Comparison of ENCODE assay signal across 20 mouse cellular contexts in the genomic region with DNA sequence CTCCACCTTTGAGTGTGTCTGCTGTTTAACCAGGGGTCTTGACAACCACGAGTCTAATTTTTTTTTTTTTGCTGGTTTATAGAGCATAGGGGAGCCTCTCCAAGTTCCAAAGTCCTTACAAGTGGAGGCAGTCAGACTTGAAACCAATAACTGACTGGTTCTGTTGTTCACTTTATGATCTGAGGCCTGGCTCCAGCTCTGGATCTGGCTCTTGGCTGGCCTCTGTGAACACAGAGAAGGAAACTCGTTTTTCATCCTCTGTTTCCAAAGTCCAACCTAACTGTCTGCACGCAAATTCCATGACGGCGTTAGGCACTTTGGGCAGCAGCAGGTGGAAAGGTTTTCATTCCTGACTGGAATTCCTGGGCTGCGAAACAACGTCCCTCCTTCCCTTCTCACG.
DNase-seq lines count a peak whose midpoint lies in the region; ATAC-seq and TF ChIP-seq lines count a peak whose summit lies in the region.
"Had no signal": no experiment of that assay in that cellular context is flagged by ENCODE, and none has a peak within 500 bp of the region (broad histone marks: within the 10 kb centered on the region; RNA-seq: fewer than 3 reads in every experiment).

No protein-coding gene starts in this region.

- H3K9ac ChIP-seq in intestine, embryonic 16.5 days (ENCODE audit: low read depth, low read length), result no peak overlapping the region
- H3K9ac ChIP-seq in forebrain, embryonic 12.5 days, result no peak overlapping the region
- H3K9ac ChIP-seq: embryonic facial prominence, embryonic 12.5 days; forebrain, embryonic 15.5 days; midbrain, embryonic 15.5 days had no signal

- no peak overlapping the region for H3K4me3 ChIP-seq in lung, adult 2 months (replicated peaks; ENCODE audit: extremely low read depth, low read depth, low read length)
- H3K4me3 ChIP-seq in intestine, embryonic 16.5 days (ENCODE audit: low read length), result no peak overlapping the region
- no peak overlapping the region for H3K4me3 ChIP-seq in forebrain, embryonic 12.5 days (replicated peaks)
- H3K4me3 ChIP-seq: embryonic facial prominence, embryonic 12.5 days; erythroblast, embryonic 14.5 days; forebrain, embryonic 15.5 days; layer of hippocampus, adult 2 months; midbrain, embryonic 15.5 days; myocyte had no signal

- peak; percentile 3 for DNase-seq in kidney, adult 18-20 months
- no peak for DNase-seq in kidney, postnatal 14 days
- peak; percentile 4 to 7 for DNase-seq in lung, adult 18-20 months
- no peak for DNase-seq in lung, adult 2 months
- DNase-seq in skeletal muscle tissue, adult 2 months (ENCODE audit: low read depth, low spot score), result peak; percentile 0
- DNase-seq: adrenal gland, adult 8-10 months; cerebellum, adult 9-11 months; gastrocnemius, postnatal 36 days; layer of hippocampus, postnatal 36 days; thymus, postnatal 36 days had no signal

- no peak for TF ChIP-seq POLR2A in lung, adult 2 months (IDR thresholded peaks at IDR 0.05; ENCODE audit: borderline replicate concordance, extremely low read depth, low read depth, low read length)

- 70% methylated on average over 8 of the region's 8 CpGs for WGBS in lung, adult 2 months
- 49% methylated on average over 8 of the region's 8 CpGs for WGBS in intestine, embryonic 16.5 days
- 83% methylated on average over 8 of the region's 8 CpGs for WGBS in forebrain, embryonic 12.5 days

- H3K4me2 ChIP-seq in intestine, embryonic 16.5 days (ENCODE audit: low read depth, low read length), result no peak overlapping the region
- no peak overlapping the region for H3K4me2 ChIP-seq in forebrain, embryonic 12.5 days
- H3K4me2 ChIP-seq: embryonic facial prominence, embryonic 12.5 days; forebrain, embryonic 15.5 days; heart, embryonic 11.5 days; liver, embryonic 11.5 days; midbrain, embryonic 15.5 days had no signal

- H3K9me3 ChIP-seq in intestine, embryonic 16.5 days (ENCODE audit: control insufficient read depth, low read length), result no peaks in the 10 kb centered on the region
- no peaks in the 10 kb centered on the region for H3K9me3 ChIP-seq in forebrain, embryonic 12.5 days
- H3K9me3 ChIP-seq: embryonic facial prominence, embryonic 12.5 days; forebrain, embryonic 15.5 days; midbrain, embryonic 15.5 days had no signal

- no peaks in the 10 kb centered on the region for H3K27me3 ChIP-seq in intestine, embryonic 16.5 days (replicated peaks; ENCODE audit: control insufficient read depth, insufficient read depth, low read length)
- peaks cover 2% of the 10 kb centered on the region; the same call in 1 of the 2 replicates for H3K27me3 ChIP-seq in forebrain, embryonic 12.5 days
- H3K27me3 ChIP-seq: embryonic facial prominence, embryonic 12.5 days; forebrain, embryonic 15.5 days; midbrain, embryonic 15.5 days had no signal

- ATAC-seq in intestine, embryonic 16.5 days, result peak; percentile 82
- no peak for ATAC-seq in forebrain, embryonic 12.5 days (ENCODE audit: low FRiP score)
- ATAC-seq: forebrain, embryonic 15.5 days; midbrain, embryonic 15.5 days had no signal

- no peak overlapping the region for H3K27ac ChIP-seq in intestine, embryonic 16.5 days (ENCODE audit: low read length)
- H3K27ac ChIP-seq in forebrain, embryonic 12.5 days, result no peak overlapping the region
- H3K27ac ChIP-seq: embryonic facial prominence, embryonic 12.5 days; forebrain, embryonic 15.5 days; layer of hippocampus, adult 2 months; midbrain, embryonic 15.5 days had no signal

- no peaks in the 10 kb centered on the region for H3K36me3 ChIP-seq in intestine, embryonic 16.5 days (ENCODE audit: control insufficient read depth, insufficient read depth, low read length)
- no peaks in the 10 kb centered on the region for H3K36me3 ChIP-seq in forebrain, embryonic 12.5 days (replicated peaks)
- H3K36me3 ChIP-seq: embryonic facial prominence, embryonic 12.5 days; forebrain, embryonic 15.5 days; midbrain, embryonic 15.5 days had no signal

- TF ChIP-seq CTCF in lung, adult 2 months (IDR thresholded peaks at IDR 0.05; ENCODE audit: insufficient read depth, low read length), result no peak

- no peaks in the 10 kb centered on the region for H3K4me1 ChIP-seq in lung, adult 2 months (ENCODE audit: control insufficient read depth, insufficient read depth, low read length)
- H3K4me1 ChIP-seq in intestine, embryonic 16.5 days (ENCODE audit: control insufficient read depth, insufficient read depth, low read length), result no peaks in the 10 kb centered on the region
- H3K4me1 ChIP-seq in forebrain, embryonic 12.5 days, result no peaks in the 10 kb centered on the region
- H3K4me1 ChIP-seq: embryonic facial prominence, embryonic 12.5 days; forebrain, embryonic 15.5 days; midbrain, embryonic 15.5 days had no signal

Comparison
In these comparisons a context has a peak if more than half of its experiments do, and no peak if none do; other contexts are left out.
1. DNase-seq: peak in kidney, adult 18-20 months (single experiment), lung, adult 18-20 months (2 of 2) and skeletal muscle tissue, adult 2 months (single experiment); none in kidney, postnatal 14 days (single experiment) and lung, adult 2 months (single experiment).